Mouse (Mus musculus) cerebellum, adult 2 months (tissue): ENCODE measurements around the gene Srcin1.

Experiments
- CTCF ChIP-seq: fragments of 200-500 bp; IDR thresholded peaks from 2 replicates; pipeline ENCODE4 v1.5.1; 2011; ENCODE audit warnings: low read depth, mild to moderate bottlenecking, control low read depth, low read length, moderate library complexity, borderline replicate concordance; ENCODE audit not compliant: insufficient read depth
- POLR2A ChIP-seq: fragments of 200-500 bp; IDR thresholded peaks from 2 replicates; pipeline ENCODE4 v1.6.1; 2011; ENCODE audit warnings: low read length, control low read depth, borderline replicate concordance; ENCODE audit not compliant: insufficient read depth

DNA sequence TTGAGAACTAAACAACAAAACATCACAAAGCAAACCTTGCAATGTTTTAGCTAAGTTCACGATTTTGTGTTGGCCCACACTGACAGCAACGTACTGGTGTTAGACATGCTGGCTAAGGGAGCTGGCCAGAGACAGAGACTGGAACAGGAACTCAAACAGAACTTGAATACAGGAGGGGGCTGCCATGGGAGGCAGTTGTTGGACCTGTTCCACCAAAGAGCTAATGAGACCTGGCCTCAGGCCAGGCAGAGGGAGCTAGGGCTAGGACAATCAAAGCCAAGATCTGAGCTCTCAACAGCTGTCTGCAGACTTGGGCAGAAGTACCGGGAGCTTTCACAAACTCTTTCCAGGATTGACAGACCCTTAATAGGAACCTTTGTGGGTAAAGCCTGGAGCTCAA is 35.4 kb downstream of the Srcin1 start:
- no peak for TF ChIP-seq POLR2A
- no peak for TF ChIP-seq CTCF
